Mouse (Mus musculus) liver, embryonic 12.5 days (tissue): ENCODE results near the gene Prmt1. TPM values are rescaled to one million over a fixed set of nuclear protein-coding genes. Genes with fewer than 3 reads are reported as not detected.

Experiments used
- ATAC-seq: fragments of 200-750 bp; cut with Nextera tagmentation; 2 replicates; pipeline ENCODE4 v1.8.0; 2017; ENCODE audit warnings: moderate number of reproducible peaks, mild to moderate bottlenecking, moderate library complexity
- H3K27ac ChIP-seq: fragments of 300-500 bp; sonication (generic); 2 replicates; pipeline ENCODE4 v1.5.1; 2016; ENCODE audit warnings: mild to moderate bottlenecking
- H3K27me3 ChIP-seq: fragments of 300-500 bp; sonication (generic); replicated peaks from 2 replicates; pipeline ENCODE4 v1.6.1; 2016; ENCODE audit warnings: mild to moderate bottlenecking, moderate library complexity
- H3K36me3 ChIP-seq: fragments of 300-500 bp; sonication (generic); 2 replicates; pipeline ENCODE4 v1.6.1; 2016; ENCODE audit warnings: mild to moderate bottlenecking, moderate library complexity
- H3K4me1 ChIP-seq: fragments of 300-500 bp; sonication (generic); 2 replicates; pipeline ENCODE4 v1.6.1; 2016
- H3K4me2 ChIP-seq: fragments of 300-500 bp; sonication (generic); 2 replicates; pipeline ENCODE4 v1.6.1; 2016; ENCODE audit warnings: mild to moderate bottlenecking, moderate library complexity
- H3K4me3 ChIP-seq: fragments of 300-500 bp; sonication (generic); 2 replicates; pipeline ENCODE4 v1.5.1; 2016; ENCODE audit warnings: mild to moderate bottlenecking, moderate library complexity
- H3K9ac ChIP-seq: fragments of 300-500 bp; sonication (generic); 2 replicates; pipeline ENCODE4 v1.6.1; 2016; ENCODE audit warnings: mild to moderate bottlenecking, moderate library complexity
- H3K9me3 ChIP-seq: fragments of 300-500 bp; sonication (generic); replicated peaks from 2 replicates; pipeline ENCODE4 v1.6.1; 2016; ENCODE audit warnings: mild to moderate bottlenecking, moderate library complexity
- WGBS: fragments of 180-500 bp; shearing (Covaris S2); methylation state at CpG from one replicate; pipeline ENCODE4 v1.1.7; 2016; ENCODE audit not compliant: insufficient replicate concordance; 5-methylcytosine and 5-hydroxymethylcytosine counted together
- polyA plus RNA-seq: library from polyadenylated mRNA; unstranded; fragments of >200 nt; fragmentation: Nextera tagmentation; extraction: Ambion mirVana; gene quantifications from 2 replicates; pipeline ENCODE4 v1.2.1, GENCODE M21; 2016

The Prmt1 gene
- polyA plus RNA-seq, 1 experiment from 2014 or later: 262 TPM

- no peak for ATAC-seq
- Histone ChIP-seq H3K4me2 (peak overlapping the region; percentile 96), H3K9me3 (no peaks in the 10 kb centered on the region), H3K27me3 (no peaks in the 10 kb centered on the region), H3K36me3 (peaks cover 72% of the 10 kb centered on the region), H3K4me1 (peaks cover 51% of the 10 kb centered on the region), H3K9ac (peak overlapping the region; percentile 80), H3K4me3 (peak overlapping the region; percentile 77), H3K27ac (peak overlapping the region; percentile 94)
- 15% methylated on average over 10 of the region's 10 CpGs for WGBS
Measured at GRCm38 (mm10) chr7:44996672-44997071, 10.3 kb upstream of the Prmt1 start.

- peak overlapping the region; percentile 85 for H3K4me3 ChIP-seq
- H3K27me3 ChIP-seq: no peaks in the 10 kb centered on the region
- H3K36me3 ChIP-seq: peaks cover 48% of the 10 kb centered on the region
- under 1% methylated on average over 29 of the region's 29 CpGs for WGBS
- no peaks in the 10 kb centered on the region for H3K9me3 ChIP-seq
- H3K27ac ChIP-seq: peak overlapping the region; percentile 87
- H3K4me1 ChIP-seq: peaks cover 51% of the 10 kb centered on the region
- peak overlapping the region; percentile 76 for H3K9ac ChIP-seq
- ATAC-seq: peak; percentile 23
- peak overlapping the region; percentile 99 for H3K4me2 ChIP-seq
Measured at GRCm38 (mm10) chr7:44986879-44987718, 731 bp upstream of the Prmt1 start.

GRCm38 (mm10) chr7:44985595-44986191, 675 bp downstream of the Prmt1 start:
- ATAC-seq: no peak
- Histone ChIP-seq H3K27ac (peak overlapping the region; percentile 91), H3K27me3 (no peaks in the 10 kb centered on the region), H3K9me3 (no peaks in the 10 kb centered on the region), H3K9ac (peak overlapping the region; percentile 92), H3K4me3 (peak overlapping the region; percentile 85), H3K4me2 (peak overlapping the region; percentile 99), H3K36me3 (peaks cover 50% of the 10 kb centered on the region), H3K4me1 (peaks cover 51% of the 10 kb centered on the region)
- under 1% methylated on average over 44 of the region's 45 CpGs for WGBS

GRCm38 (mm10) chr7:44984833-44985164, 1.6 kb downstream of the Prmt1 start:
- Histone ChIP-seq H3K9ac (peak overlapping the region; percentile 92; the same call in 1 of the 2 replicates), H3K4me2 (peak overlapping the region; percentile 99), H3K36me3 (peaks cover 50% of the 10 kb centered on the region), H3K27ac (peak overlapping the region; percentile 91), H3K9me3 (no peaks in the 10 kb centered on the region), H3K27me3 (no peaks in the 10 kb centered on the region), H3K4me3 (peak overlapping the region; percentile 85), H3K4me1 (peaks cover 51% of the 10 kb centered on the region)
- ATAC-seq: no peak
- WGBS: 44% methylated on average over 3 of the region's 3 CpGs

GRCm38 (mm10) chr7:44983944-44984832, 2.2 kb downstream of the Prmt1 start:
- 82% methylated on average over 7 of the region's 7 CpGs for WGBS
- ATAC-seq: no peak

GRCm38 (mm10) chr7:44983085-44983484, 3.3 kb downstream of the Prmt1 start:
- ATAC-seq: no peak
- Histone ChIP-seq H3K4me2 (no peak overlapping the region), H3K4me3 (no peak overlapping the region), H3K27me3 (no peaks in the 10 kb centered on the region), H3K27ac (0 out of 2 replicates have a peak overlapping the region, but pooled peaks have one; percentile 91), H3K4me1 (peaks cover 37% of the 10 kb centered on the region), H3K9ac (no peak overlapping the region), H3K36me3 (peaks cover 63% of the 10 kb centered on the region), H3K9me3 (no peaks in the 10 kb centered on the region)
- WGBS: 25% methylated on average over 6 of the region's 6 CpGs

More at GRCm38 (mm10) chr7:44983944-44984832, 2.2 kb downstream of the Prmt1 start:
- Histone ChIP-seq H3K27ac (peak overlapping the region; percentile 91), H3K9me3 (no peaks in the 10 kb centered on the region), H3K27me3 (no peaks in the 10 kb centered on the region), H3K9ac (peak overlapping the region; percentile 92; the same call in 1 of the 2 replicates), H3K4me1 (peaks cover 46% of the 10 kb centered on the region), H3K36me3 (peaks cover 52% of the 10 kb centered on the region), H3K4me3 (peak overlapping the region; percentile 85), H3K4me2 (peak overlapping the region; percentile 99)

- peaks cover 78% of the 10 kb centered on the region for H3K36me3 ChIP-seq
Measured at GRCm38 (mm10) chr7:44981539-44981938, 4.8 kb downstream of the Prmt1 start.

GRCm38 (mm10) chr7:44978300-44978699, 8.1 kb downstream of the Prmt1 start:
- 87% methylated on average over 3 of the region's 3 CpGs for WGBS
- no peak for ATAC-seq

More at GRCm38 (mm10) chr7:44981539-44981938, 4.8 kb downstream of the Prmt1 start:
- peaks cover 28% of the 10 kb centered on the region for H3K4me1 ChIP-seq
- no peak overlapping the region for H3K9ac ChIP-seq
- 79% methylated on average over 8 of the region's 8 CpGs for WGBS
- H3K4me3 ChIP-seq: no peak overlapping the region
- no peaks in the 10 kb centered on the region for H3K27me3 ChIP-seq
- ATAC-seq: no peak
- no peak overlapping the region for H3K27ac ChIP-seq
- H3K4me2 ChIP-seq: no peak overlapping the region
- no peaks in the 10 kb centered on the region for H3K9me3 ChIP-seq

GRCm38 (mm10) chr7:44975117-44975419, 11.3 kb downstream of the Prmt1 start:
- WGBS: 28% methylated on average over 6 of the region's 6 CpGs
- no peak overlapping the region for H3K9ac ChIP-seq

More at GRCm38 (mm10) chr7:44978300-44978699, 8.1 kb downstream of the Prmt1 start:
- no peaks in the 10 kb centered on the region for H3K9me3 ChIP-seq
- H3K4me3 ChIP-seq: no peak overlapping the region
- peaks cover 82% of the 10 kb centered on the region for H3K36me3 ChIP-seq
- no peak overlapping the region for H3K9ac ChIP-seq
- H3K4me2 ChIP-seq: no peak overlapping the region
- H3K27me3 ChIP-seq: no peaks in the 10 kb centered on the region
- H3K27ac ChIP-seq: no peak overlapping the region
- H3K4me1 ChIP-seq: peaks cover 31% of the 10 kb centered on the region

GRCm38 (mm10) chr7:44974383-44975116, 11.8 kb downstream of the Prmt1 start, which contains the start of gene Cpt1c:
TSS of gene Cpt1c (minus strand) at chr7:44974851.
- H3K4me2 ChIP-seq: peak within 1 kb of the TSS; percentile 68

More at GRCm38 (mm10) chr7:44975117-44975419, 11.3 kb downstream of the Prmt1 start:
- Histone ChIP-seq H3K27me3 (0 out of 2 replicates have a peak, but pooled peaks cover 10% of the 10 kb centered on the region), H3K27ac (peak overlapping the region; percentile 59), H3K4me2 (peak overlapping the region; percentile 68), H3K4me3 (peak overlapping the region; percentile 40; the same call in 1 of the 2 replicates), H3K9me3 (no peaks in the 10 kb centered on the region), H3K36me3 (peaks cover 50% of the 10 kb centered on the region), H3K4me1 (peaks cover 46% of the 10 kb centered on the region)
- no peak for ATAC-seq

More at GRCm38 (mm10) chr7:44974383-44975116, 11.8 kb downstream of the Prmt1 start, which contains the start of gene Cpt1c:
- Histone ChIP-seq H3K9ac (peak within 1 kb of the TSS; percentile 47), H3K36me3 (peaks cover 44% of the 10 kb centered on the region), H3K4me3 (peak within 1 kb of the TSS; percentile 40), H3K27me3 (0 out of 2 replicates have a peak, but pooled peaks cover 10% of the 10 kb centered on the region), H3K27ac (peak within 1 kb of the TSS; percentile 59), H3K9me3 (no peaks in the 10 kb centered on the region), H3K4me1 (peaks cover 51% of the 10 kb centered on the region)
- peak; percentile 40; the same call in 1 of the 2 replicates for ATAC-seq
- WGBS: 7% methylated on average over 22 of the region's 22 CpGs
